Mouse (Mus musculus): ENCODE measurements around the gene St3gal2.

DNA sequence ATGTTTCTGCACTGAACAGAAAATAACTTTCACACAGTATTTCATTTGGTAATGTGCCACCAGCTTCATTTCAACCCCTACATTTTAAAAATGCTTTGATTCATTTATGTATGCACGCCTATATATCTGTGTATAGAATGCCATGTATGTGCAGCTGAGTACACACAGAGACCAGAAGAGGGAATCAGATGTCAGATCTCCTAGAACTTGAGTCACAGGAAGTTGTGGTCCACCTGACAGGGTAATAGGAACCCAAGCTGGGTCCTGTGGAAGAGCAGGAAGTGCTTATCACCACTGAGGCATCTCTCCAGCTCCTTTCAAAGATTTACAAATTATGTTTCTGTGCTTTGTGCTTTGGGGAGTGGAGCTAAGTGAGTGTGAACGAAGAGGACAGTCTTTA is 61.6 kb downstream of the St3gal2 start:
- TF ChIP-seq CTCF (IDR thresholded peaks at IDR 0.05; ENCODE audit: control insufficient read depth, insufficient read depth, insufficient replicate concordance, low read depth, low read length), result no peak
- TF ChIP-seq POLR2A (IDR thresholded peaks at IDR 0.05; ENCODE audit: control insufficient read depth, low read depth, low read length), result no peak
